Mouse (Mus musculus) lung, postnatal 0 days (tissue): ENCODE data around the gene Fras1.

Experiments used
- CTCF ChIP-seq: IDR thresholded peaks from 2 replicates; pipeline ENCODE4 v1.5.1; 2016; ENCODE audit warnings: antibody characterized with exemption, mild to moderate bottlenecking
- EP300 ChIP-seq: IDR thresholded peaks from 2 replicates; pipeline ENCODE4 v1.6.1; 2016; ENCODE audit warnings: antibody characterized with exemption, mild to moderate bottlenecking, control low read depth

DNA sequence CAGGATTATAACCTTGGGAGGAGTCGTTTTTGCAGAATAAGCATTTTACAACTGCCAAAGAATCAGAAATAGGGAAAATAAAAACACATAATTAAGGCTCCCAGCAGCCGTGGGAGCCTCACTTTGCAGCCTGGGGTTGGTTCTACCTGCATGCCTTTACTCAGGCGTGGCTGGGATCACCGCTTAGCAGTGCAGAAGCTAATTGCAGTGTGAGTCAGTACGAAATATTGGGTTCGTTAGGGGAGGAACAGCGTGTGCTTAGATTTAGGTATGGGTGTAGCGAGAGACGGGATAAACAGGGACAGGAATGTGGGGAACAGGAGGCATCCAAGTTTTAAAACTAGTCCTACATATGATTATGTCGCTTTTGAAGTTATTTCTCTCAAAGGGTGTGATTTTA is 238.3 kb downstream of the Fras1 start:
- TF ChIP-seq EP300 (no peak), CTCF (no peak)
